Mouse (Mus musculus) neural tube, embryonic 13.5 days (tissue): ENCODE results near the gene Prpf6. TPM values are rescaled to one million over a fixed set of nuclear protein-coding genes. Genes with fewer than 3 reads are reported as not detected.

Experiments
- ATAC-seq: fragments of 200-750 bp; cut with Nextera tagmentation; 2 replicates; pipeline ENCODE4 v1.8.0; 2017; ENCODE audit warnings: low read depth, mild to moderate bottlenecking, moderate TSS enrichment, moderate library complexity
- H3K27ac ChIP-seq: fragments of 300-500 bp; sonication (generic); replicated peaks from 2 replicates; pipeline ENCODE4 v1.5.1; 2015; ENCODE audit warnings: moderate library complexity, mild to moderate bottlenecking, inconsistent platforms
- H3K27me3 ChIP-seq: fragments of 300-500 bp; sonication (generic); 2 replicates; pipeline ENCODE4 v1.6.1; 2015; ENCODE audit warnings: mild to moderate bottlenecking, inconsistent platforms
- H3K36me3 ChIP-seq: fragments of 300-500 bp; sonication (generic); 2 replicates; pipeline ENCODE4 v1.6.1; 2015; ENCODE audit warnings: mild to moderate bottlenecking, inconsistent platforms
- H3K4me1 ChIP-seq: fragments of 300-500 bp; sonication (generic); replicated peaks from 2 replicates; pipeline ENCODE4 v1.6.1; 2015; ENCODE audit warnings: inconsistent platforms
- H3K4me2 ChIP-seq: fragments of 300-500 bp; sonication (generic); 2 replicates; pipeline ENCODE4 v1.6.1; 2015; ENCODE audit warnings: inconsistent platforms, mild to moderate bottlenecking, moderate library complexity
- H3K4me3 ChIP-seq: fragments of 300-500 bp; sonication (generic); 2 replicates; pipeline ENCODE4 v1.5.1; 2015; ENCODE audit warnings: mild to moderate bottlenecking, inconsistent platforms
- H3K9ac ChIP-seq: fragments of 300-500 bp; sonication (generic); 2 replicates; pipeline ENCODE4 v1.6.1; 2015; ENCODE audit warnings: moderate library complexity, mild to moderate bottlenecking, inconsistent platforms
- H3K9me3 ChIP-seq: fragments of 300-500 bp; sonication (generic); 2 replicates; pipeline ENCODE4 v1.6.1; 2016; ENCODE audit warnings: inconsistent platforms
- WGBS: fragments of 180-500 bp; shearing (Covaris S2); methylation state at CpG from one replicate; pipeline ENCODE4 v1.1.7; 2015; 5-methylcytosine and 5-hydroxymethylcytosine counted together
- polyA plus RNA-seq: library from polyadenylated mRNA; unstranded; fragments of >200 nt; fragmentation: Nextera tagmentation; extraction: Ambion mirVana; gene quantifications from 2 replicates; pipeline ENCODE4 v1.2.1, GENCODE M21; 2015

The Prpf6 gene
- polyA plus RNA-seq, 1 experiment from 2014 or later = 63.1 TPM

DNA sequence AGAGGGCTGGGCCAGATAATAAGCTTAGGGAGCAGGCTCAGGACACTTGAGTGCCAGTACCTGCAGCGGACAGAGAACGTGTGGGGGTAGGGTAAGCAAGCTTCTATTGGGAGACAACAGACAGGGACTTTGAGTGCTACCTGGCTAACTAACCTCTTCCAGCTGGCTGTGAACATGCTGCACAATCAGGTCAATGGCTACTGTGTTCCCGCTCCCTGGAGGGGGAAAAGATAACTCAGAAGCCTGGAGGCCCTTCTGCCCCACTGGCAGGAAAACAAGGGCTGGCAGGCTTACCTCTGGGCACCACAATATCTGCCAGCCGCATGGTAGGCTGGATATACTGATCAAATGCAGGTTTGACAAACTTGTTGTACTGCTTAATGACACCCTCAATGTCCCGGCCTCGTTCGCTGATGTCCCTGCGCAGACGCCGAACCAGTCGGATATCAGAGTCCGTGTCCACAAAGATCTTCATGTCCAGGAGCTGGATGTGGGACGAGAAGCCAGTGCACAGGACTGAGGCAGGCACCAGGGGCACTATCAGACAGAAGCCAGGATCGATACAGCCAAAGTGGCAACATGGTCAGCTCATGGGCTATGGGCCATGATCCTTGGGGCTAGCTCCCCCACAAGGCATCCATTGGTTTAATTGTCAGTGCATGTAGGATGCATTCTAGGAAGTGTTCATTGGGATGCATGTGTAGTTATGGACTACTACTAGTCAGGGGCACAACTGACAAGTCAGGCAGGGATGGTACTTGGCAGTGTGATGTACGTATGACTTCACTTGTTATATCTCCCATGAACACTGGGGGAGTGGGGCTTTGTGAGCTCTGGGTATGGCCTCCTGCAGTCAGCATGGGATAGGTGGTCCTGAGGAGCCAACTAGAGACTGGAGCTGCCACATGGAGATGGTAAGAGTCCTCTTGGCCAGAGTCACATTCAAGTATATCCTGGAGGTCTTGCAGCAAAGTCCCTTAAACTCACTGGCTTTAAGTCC is 18.4 kb upstream of the Prpf6 start:
- WGBS = 94% methylated on average over 15 of the region's 15 CpGs
- no peak overlapping the region for H3K9ac ChIP-seq
- H3K27me3 ChIP-seq = no peaks in the 10 kb centered on the region
- H3K4me2 ChIP-seq = no peak overlapping the region
- ATAC-seq = no peak
- H3K27ac ChIP-seq = no peak overlapping the region
- no peak overlapping the region for H3K4me3 ChIP-seq
- no peaks in the 10 kb centered on the region for H3K9me3 ChIP-seq
- peaks cover 18% of the 10 kb centered on the region for H3K4me1 ChIP-seq
- peaks cover 39% of the 10 kb centered on the region for H3K36me3 ChIP-seq

DNA sequence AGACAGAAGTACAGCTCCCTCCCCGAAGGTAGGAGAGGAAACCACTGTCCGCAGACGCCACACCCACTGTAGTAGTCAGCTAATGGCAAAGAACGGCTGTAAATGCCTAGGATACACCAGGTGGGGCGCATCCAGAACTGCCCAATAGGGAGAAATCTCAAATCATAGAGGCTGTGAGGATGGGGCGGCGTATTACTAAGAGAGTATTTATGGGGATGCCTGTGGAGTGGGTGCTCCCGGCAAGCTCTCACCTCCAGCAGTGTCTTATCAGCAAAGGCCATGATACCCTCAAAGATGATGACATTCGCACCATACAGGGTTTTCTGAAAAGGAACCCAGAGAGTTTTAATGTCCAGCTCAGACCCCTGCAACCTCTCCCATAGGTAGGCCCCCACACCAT is 17.7 kb upstream of the Prpf6 start:
- no peak overlapping the region for H3K4me3 ChIP-seq
- H3K27ac ChIP-seq = no peak overlapping the region
- H3K27me3 ChIP-seq = no peaks in the 10 kb centered on the region
- WGBS = 92% methylated on average over 9 of the region's 9 CpGs
- no peaks in the 10 kb centered on the region for H3K9me3 ChIP-seq
- H3K4me2 ChIP-seq = no peak overlapping the region
- H3K4me1 ChIP-seq = peaks cover 25% of the 10 kb centered on the region
- H3K36me3 ChIP-seq = peaks cover 39% of the 10 kb centered on the region
- no peak overlapping the region for H3K9ac ChIP-seq
- no peak for ATAC-seq

DNA sequence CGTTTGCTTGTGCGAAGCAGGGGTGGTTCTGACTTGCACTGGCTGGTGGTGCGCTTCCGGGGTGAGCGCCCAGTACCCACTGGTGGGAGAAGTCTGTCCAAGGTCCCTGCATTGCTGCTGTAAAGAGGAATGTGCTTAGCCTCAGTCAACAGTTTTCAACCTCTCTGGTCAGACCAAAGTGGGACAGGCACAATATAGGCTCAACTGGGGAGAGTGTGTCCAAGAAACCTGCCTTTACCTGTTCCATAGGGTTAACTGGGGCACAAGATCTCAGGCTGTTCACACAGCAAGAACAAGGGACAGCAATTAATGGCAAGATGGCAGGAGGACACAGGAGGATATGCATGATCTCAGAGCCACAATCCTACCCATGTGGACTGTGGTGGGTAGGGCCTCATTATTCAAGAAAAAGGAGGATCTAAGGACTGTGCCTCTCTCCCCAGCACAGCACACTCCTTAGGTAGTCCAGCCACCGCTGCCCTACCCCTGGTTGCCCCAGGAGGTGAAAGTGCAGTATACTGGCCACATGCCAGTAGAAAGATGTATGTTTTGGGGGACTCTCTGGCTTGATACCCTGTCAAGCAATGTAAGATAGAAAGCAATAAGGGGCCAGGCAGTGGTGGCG is 16.6 kb upstream of the Prpf6 start:
- Histone ChIP-seq H3K4me3 (no peak overlapping the region), H3K27me3 (no peaks in the 10 kb centered on the region), H3K36me3 (peaks cover 34% of the 10 kb centered on the region), H3K4me2 (no peak overlapping the region), H3K9me3 (no peaks in the 10 kb centered on the region), H3K4me1 (peaks cover 34% of the 10 kb centered on the region), H3K9ac (no peak overlapping the region), H3K27ac (no peak overlapping the region)
- 89% methylated on average over 7 of the region's 7 CpGs for WGBS
- no peak for ATAC-seq

DNA sequence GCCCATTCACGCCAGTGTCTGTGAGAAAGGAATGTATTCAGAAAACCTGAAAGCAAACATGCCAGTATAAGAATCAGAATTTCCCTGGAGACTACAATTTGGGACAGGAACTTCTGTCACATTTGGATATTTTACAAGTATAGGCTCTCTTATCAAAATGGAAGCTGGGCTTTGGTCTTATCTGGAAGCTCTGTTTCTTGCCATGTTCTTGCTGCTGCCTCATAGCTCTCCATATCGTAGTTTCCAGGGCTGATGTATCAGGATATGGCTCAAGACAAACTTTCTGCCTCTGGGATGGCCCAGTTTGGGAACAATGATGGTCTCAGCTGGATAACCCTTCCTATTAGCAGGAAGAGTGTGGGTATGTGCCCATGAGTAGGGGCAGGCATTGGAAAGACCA is 15.1 kb upstream of the Prpf6 start:
- no peaks in the 10 kb centered on the region for H3K9me3 ChIP-seq
- H3K4me1 ChIP-seq = peaks cover 44% of the 10 kb centered on the region
- H3K4me3 ChIP-seq = no peak overlapping the region
- no peak overlapping the region for H3K9ac ChIP-seq
- 99% methylated on average over 2 of the region's 2 CpGs for WGBS
- no peak overlapping the region for H3K4me2 ChIP-seq
- no peaks in the 10 kb centered on the region for H3K27me3 ChIP-seq
- peaks cover 34% of the 10 kb centered on the region for H3K36me3 ChIP-seq
- no peak for ATAC-seq
- H3K27ac ChIP-seq = no peak overlapping the region

DNA sequence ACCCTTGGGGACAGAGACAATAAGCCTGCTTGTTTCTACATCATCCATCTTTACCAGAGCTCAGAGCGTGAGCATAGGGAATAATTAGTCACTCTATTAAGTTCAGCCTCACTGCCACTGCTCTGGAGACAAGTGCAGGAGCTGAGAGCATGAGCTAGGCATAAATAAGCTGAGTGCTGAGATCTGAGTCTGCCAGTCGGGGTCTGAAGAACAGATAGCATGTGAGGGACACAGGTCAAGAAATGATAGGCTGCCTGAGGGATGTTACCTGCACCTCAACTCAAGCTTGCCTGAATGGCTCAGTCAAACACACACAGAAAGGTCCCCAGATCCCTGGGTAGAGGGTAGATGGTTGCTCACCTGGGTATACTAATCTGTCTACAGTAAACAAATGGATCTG is 14.5 kb upstream of the Prpf6 start:
- H3K4me1 ChIP-seq = peaks cover 46% of the 10 kb centered on the region
- H3K9ac ChIP-seq = no peak overlapping the region
- no peak for ATAC-seq
- 41% methylated on average over 2 of the region's 2 CpGs for WGBS
- H3K9me3 ChIP-seq = no peaks in the 10 kb centered on the region
- H3K36me3 ChIP-seq = peaks cover 29% of the 10 kb centered on the region
- H3K4me3 ChIP-seq = no peak overlapping the region
- no peak overlapping the region for H3K4me2 ChIP-seq
- H3K27me3 ChIP-seq = no peaks in the 10 kb centered on the region
- no peak overlapping the region for H3K27ac ChIP-seq

DNA sequence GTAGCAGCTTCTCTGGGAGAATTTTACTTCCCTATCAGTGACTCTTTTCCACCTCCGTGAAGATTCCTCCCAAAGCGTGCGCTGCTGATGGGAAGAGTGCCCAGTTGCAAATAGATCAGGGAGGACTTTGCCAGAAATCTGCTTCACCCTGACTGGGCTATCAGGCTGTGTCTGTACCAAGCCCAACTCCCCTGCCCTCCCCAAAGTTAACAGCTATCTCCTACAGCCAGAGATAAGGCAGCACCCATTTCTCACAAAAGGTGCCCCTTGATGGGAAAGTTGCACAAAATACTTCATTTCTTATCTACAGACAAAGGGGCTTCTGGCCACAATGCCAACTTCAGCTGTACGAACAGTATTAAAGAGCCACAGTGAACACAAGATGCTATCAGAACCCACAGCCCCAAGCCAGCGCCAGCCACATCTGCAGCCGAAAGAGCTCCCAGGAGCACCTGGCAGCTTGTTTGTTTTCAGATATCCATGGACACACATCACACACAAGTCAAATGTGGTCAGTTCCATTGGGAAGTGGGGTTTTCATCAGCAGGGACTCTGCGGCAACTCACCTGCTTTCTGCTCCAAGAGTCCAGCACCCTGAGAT is 13.6 kb upstream of the Prpf6 start:
- no peak for ATAC-seq
- Histone ChIP-seq H3K27ac (no peak overlapping the region), H3K36me3 (peaks cover 24% of the 10 kb centered on the region), H3K4me1 (peaks cover 52% of the 10 kb centered on the region), H3K9me3 (no peaks in the 10 kb centered on the region), H3K27me3 (no peaks in the 10 kb centered on the region), H3K9ac (0 out of 2 replicates have a peak overlapping the region, but pooled peaks have one; percentile 1), H3K4me3 (no peak overlapping the region), H3K4me2 (no peak overlapping the region)
- 85% methylated on average over 7 of the region's 7 CpGs for WGBS

DNA sequence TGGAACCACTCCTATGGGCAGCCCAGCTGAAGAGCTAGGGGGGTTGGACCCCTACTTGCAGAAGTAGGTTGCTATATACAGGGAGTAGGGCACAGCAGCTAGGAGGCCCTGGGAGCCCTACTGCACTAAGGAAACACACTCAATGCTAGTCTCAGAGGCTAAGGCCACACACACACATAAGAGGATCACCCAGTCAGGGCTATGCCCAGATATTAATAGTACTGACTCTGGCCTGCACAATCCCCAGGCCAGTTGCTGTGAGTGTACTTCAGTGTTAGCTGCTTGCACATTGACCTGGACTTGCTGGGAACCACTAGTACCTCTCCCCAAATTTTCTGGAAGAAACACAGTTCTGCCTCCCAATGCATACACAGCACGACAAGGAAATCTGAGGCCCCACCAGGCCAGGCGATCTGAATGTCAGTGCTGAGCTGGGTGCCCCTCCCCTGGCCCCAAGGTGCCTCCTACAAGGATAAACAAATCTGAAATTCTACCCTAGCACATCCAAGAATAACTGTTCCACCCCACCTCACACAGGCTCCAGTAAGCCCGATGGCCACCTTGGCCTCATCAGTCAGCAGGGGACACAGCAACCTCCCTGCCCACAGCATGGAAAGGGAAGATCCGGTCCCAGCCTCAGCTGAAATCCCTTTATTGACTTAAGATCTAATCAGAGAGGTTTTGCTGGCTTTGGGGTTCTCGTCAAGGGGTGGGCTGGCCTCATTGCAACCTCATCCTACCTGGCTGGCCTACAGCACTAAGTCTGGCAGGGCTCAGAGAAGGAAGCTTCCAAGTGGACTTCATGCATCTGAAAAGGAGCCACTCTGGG is 12.7 kb upstream of the Prpf6 start:
- WGBS = 80% methylated on average over 5 of the region's 5 CpGs
- Histone ChIP-seq H3K4me2 (no peak overlapping the region), H3K4me1 (peaks cover 52% of the 10 kb centered on the region), H3K27ac (no peak overlapping the region), H3K9ac (0 out of 2 replicates have a peak overlapping the region, but pooled peaks have one; percentile 22), H3K36me3 (peaks cover 24% of the 10 kb centered on the region), H3K27me3 (no peaks in the 10 kb centered on the region), H3K9me3 (no peaks in the 10 kb centered on the region), H3K4me3 (no peak overlapping the region)
- ATAC-seq = no peak

DNA sequence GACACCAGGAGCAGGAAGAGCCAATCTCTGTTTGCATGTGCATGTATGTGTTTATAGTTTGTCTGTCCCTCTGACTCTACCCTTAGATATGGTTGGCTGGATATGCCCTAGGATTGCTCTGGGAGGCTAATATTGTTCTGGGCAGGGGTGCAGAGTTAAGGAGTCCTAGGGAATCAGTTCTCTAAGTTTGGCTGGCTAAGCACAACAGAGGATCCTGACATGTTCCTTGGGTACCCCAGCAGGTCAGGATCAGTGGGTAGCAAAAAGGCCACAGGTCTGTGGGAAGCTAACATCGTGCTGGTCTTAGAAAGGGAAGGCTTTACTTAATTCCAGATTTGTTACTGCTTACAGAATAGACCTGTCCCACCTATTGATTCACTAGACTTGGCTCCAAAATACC is 12.0 kb upstream of the Prpf6 start:
- ATAC-seq = no peak
- H3K36me3 ChIP-seq = peaks cover 25% of the 10 kb centered on the region
- H3K4me1 ChIP-seq = peaks cover 52% of the 10 kb centered on the region
- no peak overlapping the region for H3K4me2 ChIP-seq
- no peak overlapping the region for H3K4me3 ChIP-seq
- 100% methylated on average over 1 of the region's 1 CpGs for WGBS
- H3K27ac ChIP-seq = no peak overlapping the region
- H3K27me3 ChIP-seq = no peaks in the 10 kb centered on the region
- no peaks in the 10 kb centered on the region for H3K9me3 ChIP-seq
- peak overlapping the region; percentile 60; the same call in 1 of the 2 replicates for H3K9ac ChIP-seq

DNA sequence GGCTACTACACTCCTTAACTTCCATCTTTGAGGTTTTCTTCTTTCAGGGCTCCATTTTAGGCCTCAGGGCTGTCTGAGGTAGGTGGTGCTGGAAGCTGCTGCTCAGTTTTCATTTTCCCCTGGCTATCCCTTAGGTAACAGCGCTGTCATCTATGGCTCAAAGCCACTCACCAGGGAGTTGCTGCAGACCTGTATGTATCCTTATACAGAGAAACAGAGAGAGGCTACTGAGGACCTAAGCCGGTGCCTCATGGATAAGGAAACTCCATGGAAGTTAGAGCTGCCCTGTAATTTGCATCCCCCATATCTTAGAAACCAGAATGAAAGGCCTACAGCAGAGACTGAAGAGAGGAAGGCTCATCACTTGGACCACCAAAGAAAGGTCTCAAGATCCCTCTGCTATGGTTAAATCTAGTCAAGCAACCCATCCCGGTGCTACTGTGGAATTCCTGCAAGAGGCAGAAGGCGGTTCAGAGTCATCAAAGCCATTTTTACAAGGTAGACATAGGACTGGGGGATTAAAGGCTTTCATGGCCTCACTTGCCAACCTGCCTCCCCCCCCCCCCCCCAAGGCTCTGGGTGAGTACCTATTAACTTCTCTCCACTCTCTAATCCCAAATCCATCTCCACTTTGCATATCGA is 11.4 kb upstream of the Prpf6 start:
- 85% methylated on average over 5 of the region's 5 CpGs for WGBS
- H3K4me1 ChIP-seq = peaks cover 52% of the 10 kb centered on the region
- H3K36me3 ChIP-seq = peaks cover 26% of the 10 kb centered on the region
- peak overlapping the region; percentile 94; the same call in 1 of the 2 replicates for H3K27ac ChIP-seq
- peak overlapping the region; percentile 72 for H3K4me3 ChIP-seq
- H3K9ac ChIP-seq = peak overlapping the region; percentile 60
- H3K4me2 ChIP-seq = peak overlapping the region; percentile 82
- H3K9me3 ChIP-seq = no peaks in the 10 kb centered on the region
- H3K27me3 ChIP-seq = no peaks in the 10 kb centered on the region
- no peak for ATAC-seq

DNA sequence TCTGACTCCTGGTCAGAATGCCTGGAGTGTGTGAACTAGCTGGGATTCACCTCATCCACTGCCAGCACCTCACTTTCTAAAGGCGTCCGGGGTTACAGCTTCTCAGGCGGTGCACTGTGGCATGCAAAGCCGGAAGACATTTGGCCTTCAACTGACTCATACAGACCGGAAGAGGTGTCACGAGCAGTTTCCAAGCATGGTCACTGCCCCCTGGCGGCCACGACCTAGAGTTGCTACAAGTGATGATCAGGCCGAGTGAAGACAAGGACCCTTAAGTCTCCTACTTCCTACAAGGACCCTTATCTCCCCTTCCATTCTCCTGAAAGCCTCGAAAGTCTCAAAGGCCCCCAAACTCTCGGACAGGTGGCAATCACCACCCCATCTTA is 10.7 kb upstream of the Prpf6 start:
- Histone ChIP-seq H3K4me2 (peak overlapping the region; percentile 82), H3K27ac (peak overlapping the region; percentile 94), H3K4me1 (peaks cover 52% of the 10 kb centered on the region), H3K9ac (peak overlapping the region; percentile 93), H3K4me3 (peak overlapping the region; percentile 72), H3K9me3 (no peaks in the 10 kb centered on the region), H3K27me3 (no peaks in the 10 kb centered on the region), H3K36me3 (peaks cover 34% of the 10 kb centered on the region)
- peak; percentile 83 for ATAC-seq
- WGBS = 1% methylated on average over 11 of the region's 11 CpGs

DNA sequence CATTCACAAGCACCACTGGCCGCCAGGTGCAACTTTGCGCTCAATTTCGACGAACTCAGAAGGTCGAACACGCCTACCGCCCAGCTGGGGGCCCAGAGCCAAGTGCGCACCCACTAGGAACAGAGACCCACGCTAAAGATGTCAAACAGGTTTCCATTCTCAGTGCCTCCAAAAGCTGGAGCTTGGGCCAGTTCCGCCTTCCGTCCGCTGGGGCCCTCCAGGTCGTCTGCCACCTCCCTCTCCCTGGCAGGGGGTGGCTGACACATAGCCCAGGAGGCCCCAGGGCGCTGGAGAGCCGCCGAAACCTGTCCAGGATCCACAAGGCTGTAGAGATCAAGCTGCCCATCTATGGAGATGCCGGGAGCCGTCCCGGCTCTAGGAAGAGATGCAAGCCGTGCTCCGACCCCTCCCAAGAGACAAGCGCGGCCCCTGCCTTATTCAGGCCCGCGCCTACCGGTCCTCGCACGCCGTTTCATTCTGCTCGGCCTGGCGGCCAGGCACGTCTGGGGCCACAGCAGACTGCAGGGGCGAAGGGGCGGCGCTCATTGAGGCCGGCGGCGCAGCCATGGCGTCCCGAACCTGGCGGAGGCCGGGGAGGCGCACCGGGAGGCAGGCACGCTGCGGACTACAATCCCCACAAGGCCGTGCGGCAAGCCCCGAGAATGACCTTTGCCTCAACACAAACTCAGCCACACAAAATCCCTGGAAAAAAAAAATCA is 10.1 kb upstream of the Prpf6 start:
- H3K27me3 ChIP-seq = no peaks in the 10 kb centered on the region
- 1% methylated on average over 49 of the region's 49 CpGs for WGBS

More for the DNA sequence above, 10.1 kb upstream of the Prpf6 start:
- ATAC-seq = peak; percentile 79
- Histone ChIP-seq H3K4me2 (peak overlapping the region; percentile 82), H3K4me3 (peak overlapping the region; percentile 72), H3K27ac (peak overlapping the region; percentile 94), H3K4me1 (peaks cover 50% of the 10 kb centered on the region), H3K9ac (peak overlapping the region; percentile 93), H3K9me3 (no peaks in the 10 kb centered on the region), H3K36me3 (peaks cover 40% of the 10 kb centered on the region)
